Mouse (Mus musculus) heart, adult 2 months (tissue): ENCODE measurements around the gene Olfr671. TPM values are rescaled to one million over a fixed set of nuclear protein-coding genes. Genes with fewer than 3 reads are reported as not detected.
"Not testable (repeated sequence)": the region's sequence is repeated elsewhere in the genome, so short reads cannot be mapped to it uniquely, and the experiment has no call there.

Experiments used
- DNase-seq, 2 experiments: peaks; one replicate each; pipeline ENCODE4 v3.0.0; 2021
- H3K27ac ChIP-seq: fragments of 200-600 bp; 2 replicates; pipeline ENCODE4 v1.8.1; 2022
- H3K27me3 ChIP-seq: fragments of 200-500 bp; 2 replicates; pipeline ENCODE4 v1.6.1; 2012; ENCODE audit warnings: mild to moderate bottlenecking, low read length, inconsistent platforms, mixed read lengths; ENCODE audit not compliant: control insufficient read depth, insufficient read depth
- H3K36me3 ChIP-seq: fragments of 200-500 bp; 2 replicates; pipeline ENCODE4 v1.6.1; 2012; ENCODE audit warnings: low read length, inconsistent platforms; ENCODE audit not compliant: control insufficient read depth, insufficient read depth
- H3K4me1 ChIP-seq: fragments of 200-500 bp; 2 replicates; pipeline ENCODE4 v1.6.1; 2011; ENCODE audit warnings: low read length; ENCODE audit not compliant: control insufficient read depth, insufficient read depth
- H3K4me3 ChIP-seq: fragments of 200-600 bp; 2 replicates; pipeline ENCODE4 v1.8.1; 2022
- H3K79me2 ChIP-seq: fragments of 200-500 bp; replicated peaks from 2 replicates; pipeline ENCODE4 v1.6.1; 2012; ENCODE audit warnings: mild to moderate bottlenecking, inconsistent platforms, low read length, moderate library complexity, mixed read lengths; ENCODE audit not compliant: control insufficient read depth, insufficient read depth
- H3K9ac ChIP-seq: fragments of 200-500 bp; 2 replicates; pipeline ENCODE4 v1.6.1; 2012; ENCODE audit warnings: low read depth, mild to moderate bottlenecking, control low read depth, inconsistent platforms, low read length, mixed read lengths
- CTCF ChIP-seq: fragments of 200-600 bp; IDR thresholded peaks from 2 replicates; pipeline ENCODE4 v1.8.1; 2022; ENCODE audit warnings: antibody characterized with exemption, mild to moderate bottlenecking, moderate library complexity
- EP300 ChIP-seq: fragments of 200-500 bp; IDR thresholded peaks from 2 replicates; pipeline ENCODE4 v1.6.1; 2011; ENCODE audit warnings: low read depth, low read length, control low read depth; ENCODE audit not compliant: insufficient read depth
- POLR2A ChIP-seq: fragments of 200-500 bp; IDR thresholded peaks from 2 replicates; pipeline ENCODE4 v1.6.1; 2011; ENCODE audit warnings: mild to moderate bottlenecking, low read depth, low read length, control low read depth; ENCODE audit not compliant: insufficient read depth
- WGBS: fragments of 180-500 bp; shearing (Covaris S2); methylation state at CpG from one replicate; pipeline ENCODE4 v1.1.7; 2018; 5-methylcytosine and 5-hydroxymethylcytosine counted together
- intact Hi-C: fragments of 180-260 bp; cut with DNase I; formaldehyde crosslinking; loops from one replicate; pipeline ENCODE4 v1.15.1; 2025
- long read RNA-seq: library from polyadenylated mRNA; stranded (forward); transcript quantifications from one replicate; pipeline ENCODE4 v2.0.0, GENCODE M21; 2021
- polyA plus RNA-seq: library from polyadenylated mRNA; depleted of rRNA; stranded (reverse); fragments of >200 nt; gene quantifications from 2 replicates; pipeline ENCODE4 v1.2.3, GENCODE M21; 2012; rRNA removed
- total RNA-seq, 2 experiments: library from RNA; stranded (reverse); gene quantifications; 2 replicates each; pipeline ENCODE4 v1.2.3; 2021

The Olfr671 gene
- total RNA-seq: not detected
- not detected in 2 replicates for polyA plus RNA-seq
- long read RNA-seq: 0 reads

DNA sequence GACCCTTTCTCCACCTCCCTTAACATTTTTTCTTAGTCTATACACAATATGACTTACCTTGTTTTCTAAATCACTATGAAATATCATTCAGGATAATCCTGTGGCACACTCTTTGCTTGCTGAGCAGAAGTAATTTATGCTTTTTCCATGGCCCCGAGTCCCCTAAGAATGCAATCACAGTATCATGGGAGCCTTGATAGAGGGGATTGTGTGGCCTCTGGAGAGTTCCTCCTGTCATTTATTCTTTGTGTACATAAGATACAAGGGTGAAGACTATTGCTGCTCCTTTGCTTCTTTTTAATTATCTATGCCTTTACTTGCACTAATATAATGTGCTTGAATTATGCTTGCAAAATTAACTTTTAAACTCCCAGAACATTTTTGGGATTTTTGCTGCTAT lies at the start of gene Olfr671:
Olfr671 (minus strand) TSS at position 101 of the 400 bp plus-strand sequence.
- TF ChIP-seq POLR2A (no peak), CTCF (no peak), EP300 (no peak)
- no peaks in the 10 kb centered on the region for H3K27me3 ChIP-seq
- no peak within 1 kb of the TSS for H3K27ac ChIP-seq
- intact Hi-C loops: no loop called here
- H3K79me2 ChIP-seq: no peaks in the 10 kb centered on the region
- no peak within 1 kb of the TSS for H3K9ac ChIP-seq
- DNase-seq: no peak
- H3K4me3 ChIP-seq: no peak within 1 kb of the TSS
- H3K4me1 ChIP-seq: no peaks in the 10 kb centered on the region
- 59% methylated on average over 1 of the region's 1 CpGs for WGBS
- no peaks in the 10 kb centered on the region for H3K36me3 ChIP-seq

GRCm38 (mm10) chr7:105028360-105028759 lies 49.4 kb upstream of the Olfr671 start, which contains the start of gene Olfr675:
Gene Olfr675 (minus strand): TSS chr7:105028460.
- Histone ChIP-seq H3K27me3 (no peaks in the 10 kb centered on the region), H3K4me1 (no peaks in the 10 kb centered on the region), H3K27ac (no peak within 1 kb of the TSS), H3K9ac (no peak within 1 kb of the TSS), H3K4me3 (no peak within 1 kb of the TSS), H3K79me2 (no peaks in the 10 kb centered on the region), H3K36me3 (no peaks in the 10 kb centered on the region)
- intact Hi-C loops: no loop called here
- WGBS: 62% methylated on average over 1 of the region's 1 CpGs
- no peak for DNase-seq
- TF ChIP-seq POLR2A: no peak
- no peak for TF ChIP-seq CTCF
- TF ChIP-seq EP300: no peak

- Histone ChIP-seq H3K36me3 (no peaks in the 10 kb centered on the region), H3K79me2 (no peaks in the 10 kb centered on the region), H3K9ac (no peak overlapping the region), H3K27me3 (no peaks in the 10 kb centered on the region), H3K4me1 (no peaks in the 10 kb centered on the region), H3K27ac (no peak overlapping the region), H3K4me3 (no peak overlapping the region)
- 63% methylated on average over 1 of the region's 1 CpGs for WGBS
- no peak for DNase-seq
- TF ChIP-seq EP300: no peak
- TF ChIP-seq POLR2A: no peak
- TF ChIP-seq CTCF: peak; percentile 20; the same call in 1 of the 2 replicates
- intact Hi-C loops: no loop called here
Observed at GRCm38 (mm10) chr7:105022530-105022929, 43.6 kb upstream of the Olfr671 start.

- Histone ChIP-seq H3K9ac (no peak within 1 kb of the TSS), H3K79me2 (no peaks in the 10 kb centered on the region), H3K27me3 (no peaks in the 10 kb centered on the region), H3K27ac (no peak within 1 kb of the TSS), H3K36me3 (no peaks in the 10 kb centered on the region), H3K4me1 (no peaks in the 10 kb centered on the region), H3K4me3 (no peak within 1 kb of the TSS)
- DNase-seq: no peak
- TF ChIP-seq POLR2A (no peak), CTCF (no peak), EP300 (no peak)
- intact Hi-C loops: no loop called here
Observed at GRCm38 (mm10) chr7:105001929-105002328, 23.0 kb upstream of the Olfr671 start, which contains the start of gene Olfr672. Gene Olfr672 (minus strand): TSS chr7:105002029.

GRCm38 (mm10) chr7:104972507-104972906 lies 6.4 kb downstream of the Olfr671 start:
- H3K79me2 ChIP-seq, H3K36me3 ChIP-seq, intact Hi-C loops, H3K4me3 ChIP-seq, DNase-seq, H3K9ac ChIP-seq, H3K4me1 ChIP-seq, H3K27ac ChIP-seq, H3K27me3 ChIP-seq: not testable (repeated sequence)
- WGBS: 50% methylated on average over 2 of the region's 2 CpGs
- TF ChIP-seq CTCF: 0 out of 2 replicates have a peak, but pooled peaks have one; percentile 5

GRCm38 (mm10) chr7:104962520-104962919 lies 16.4 kb downstream of the Olfr671 start, which contains the start of gene Olfr670:
Gene Olfr670 (minus strand): TSS chr7:104962620.
- 28% methylated on average over 1 of the region's 1 CpGs for WGBS
- no peak for DNase-seq
- TF ChIP-seq EP300: no peak
- TF ChIP-seq CTCF: no peak
- TF ChIP-seq POLR2A: no peak
- no peak within 1 kb of the TSS for H3K9ac ChIP-seq
- H3K27ac ChIP-seq: no peak within 1 kb of the TSS
- H3K4me1 ChIP-seq: no peaks in the 10 kb centered on the region
- no peaks in the 10 kb centered on the region for H3K36me3 ChIP-seq
- intact Hi-C loops: no loop called here
- no peaks in the 10 kb centered on the region for H3K79me2 ChIP-seq
- no peak within 1 kb of the TSS for H3K4me3 ChIP-seq
- H3K27me3 ChIP-seq: no peaks in the 10 kb centered on the region

DNA sequence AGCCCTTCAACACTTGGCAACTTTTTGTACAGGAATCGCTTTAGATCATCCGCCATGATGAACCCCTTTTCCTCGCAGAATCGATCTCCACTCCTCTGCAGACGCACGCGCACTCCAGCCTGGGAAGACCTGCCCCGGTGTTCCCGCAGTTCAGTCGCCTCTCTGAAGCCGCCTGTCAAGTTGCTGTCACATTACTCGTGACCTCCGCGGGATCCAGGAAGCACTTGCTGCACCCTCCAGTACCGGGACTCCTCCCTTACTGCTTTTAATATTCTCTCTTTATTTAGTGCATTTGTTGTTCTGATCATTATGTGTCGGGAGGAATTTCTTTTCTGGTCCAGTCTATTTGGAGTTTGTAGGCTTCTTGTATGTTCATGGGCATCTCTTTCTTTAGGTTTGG lies 28.7 kb downstream of the Olfr671 start:
- H3K27ac ChIP-seq, H3K9ac ChIP-seq, H3K79me2 ChIP-seq, H3K4me3 ChIP-seq, DNase-seq, H3K36me3 ChIP-seq, H3K4me1 ChIP-seq, intact Hi-C loops, H3K27me3 ChIP-seq: not testable (repeated sequence)
- WGBS: 91% methylated on average over 16 of the region's 16 CpGs
